Mouse (Mus musculus): ENCODE results near the gene Fam19a5.

DNA sequence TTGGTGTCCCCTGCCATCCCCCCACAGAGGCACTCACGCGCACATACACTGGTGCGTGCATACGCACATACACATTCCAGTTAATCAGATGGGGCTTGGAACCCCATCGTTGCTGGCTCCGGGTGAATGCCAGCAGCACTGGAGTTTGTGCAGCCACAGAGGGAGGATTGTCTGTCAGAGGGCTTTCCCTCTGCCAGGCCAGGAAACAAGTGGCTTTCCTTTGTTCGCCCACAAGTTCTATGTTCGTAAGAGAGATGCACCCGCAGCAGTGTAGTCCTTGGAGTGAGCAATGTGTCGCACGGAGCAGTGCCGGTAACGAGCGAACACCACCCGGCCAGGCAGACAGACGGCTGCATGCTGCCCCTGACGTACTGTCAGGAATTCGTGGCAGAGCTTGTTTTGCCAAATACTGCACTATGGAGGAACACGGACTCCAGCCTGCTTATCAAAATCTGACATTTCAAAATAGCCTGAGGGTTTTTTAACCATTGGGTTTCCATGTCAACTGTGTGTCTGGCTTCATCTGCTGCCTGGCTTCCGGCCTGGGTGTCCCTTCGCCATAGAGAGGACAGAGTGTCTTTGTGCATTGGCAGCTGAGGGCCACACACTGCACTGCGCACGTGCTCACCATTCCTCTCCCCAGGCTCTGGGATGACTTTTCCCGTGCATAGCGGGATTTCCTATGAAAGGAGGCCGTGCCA lies 40.0 kb downstream of the Fam19a5 start:
- TF ChIP-seq CTCF (IDR thresholded peaks at IDR 0.05; ENCODE audit: extremely low read depth, insufficient read length, insufficient replicate concordance, low read depth, low read length), result no peak
- no peak for TF ChIP-seq POLR2A (IDR thresholded peaks at IDR 0.05; ENCODE audit: low read depth, low read length)
